Mouse (Mus musculus): ENCODE measurements at regions not wholly inside any gene's neighbourhood (a gene's known extent, or its start where the extent isn't known, plus 50 kb on each side); places are given as distances from the start of the nearest gene placed in this dataset.

- Histone ChIP-seq H3K36me3 (replicated peaks) (no peaks in the 10 kb centered on the region), H3K4me3 (ENCODE audit: low read depth, low read length) (no peak overlapping the region), H3K9me3 (replicated peaks) (no peaks in the 10 kb centered on the region), H3K4me1 (ENCODE audit: insufficient read depth, low read depth, low read length) (peaks cover 4% of the 10 kb centered on the region; the same call in 1 of the 2 replicates), H3K27me3 (ENCODE audit: insufficient read depth, low read length) (no peaks in the 10 kb centered on the region; the same call in 1 of the 2 replicates)
- no peak for TF ChIP-seq GATA2 (IDR thresholded peaks at IDR 0.05; ENCODE audit: borderline replicate concordance, low read depth, low read length)
- no peak for TF ChIP-seq GATA1 (IDR thresholded peaks at IDR 0.05; ENCODE audit: borderline replicate concordance, low read length)
- TF ChIP-seq TAL1 (conservative IDR thresholded peaks at IDR 0.05; ENCODE audit: low read depth, low read length) = no peak
- no peak for TF ChIP-seq POLR2AphosphoS5 (IDR thresholded peaks at IDR 0.05; ENCODE audit: insufficient replicate concordance, low read depth, low read length)
- TF ChIP-seq CTCF (IDR thresholded peaks at IDR 0.05; ENCODE audit: low read depth, low read length) = no peak
- ATAC-seq (ENCODE audit: extremely low read depth, insufficient number of reproducible peaks, low FRiP score, poor library complexity, severe bottlenecking) (peak; percentile 24; the same call in 1 of the 2 replicates), DNase-seq (ENCODE audit: low spot score) (no peak)
Observed at GRCm38 (mm10) chr1:91664622-91665021, 124.3 kb downstream of the Asb1 start.

- H3K4me3 ChIP-seq (ENCODE audit: low read depth, low read length) = no peak overlapping the region
- no peak for DNase-seq (ENCODE audit: low spot score)
- no peaks in the 10 kb centered on the region for H3K9me3 ChIP-seq (replicated peaks)
- H3K27me3 ChIP-seq (ENCODE audit: insufficient read depth, low read length) = peaks cover 3% of the 10 kb centered on the region; the same call in 1 of the 2 replicates
- peaks cover 4% of the 10 kb centered on the region; the same call in 1 of the 2 replicates for H3K4me1 ChIP-seq (ENCODE audit: insufficient read depth, low read depth, low read length)
- TF ChIP-seq CTCF (IDR thresholded peaks at IDR 0.05; ENCODE audit: low read depth, low read length) = no peak
- no peak for TF ChIP-seq GATA1 (IDR thresholded peaks at IDR 0.05; ENCODE audit: borderline replicate concordance, low read length)
- no peak for TF ChIP-seq TAL1 (conservative IDR thresholded peaks at IDR 0.05; ENCODE audit: low read depth, low read length)
- no peak for TF ChIP-seq POLR2AphosphoS5 (IDR thresholded peaks at IDR 0.05; ENCODE audit: insufficient replicate concordance, low read depth, low read length)
- TF ChIP-seq GATA2 (IDR thresholded peaks at IDR 0.05; ENCODE audit: borderline replicate concordance, low read depth, low read length) = no peak
- no peaks in the 10 kb centered on the region for H3K36me3 ChIP-seq (replicated peaks)
- no peak for ATAC-seq (ENCODE audit: extremely low read depth, insufficient number of reproducible peaks, low FRiP score, poor library complexity, severe bottlenecking)
Observed at GRCm38 (mm10) chr1:91668530-91668929, 128.2 kb downstream of the Asb1 start.

GRCm38 (mm10) chr1:91670980-91671379 is 130.3 kb upstream of the Twist2 start:
- H3K36me3 ChIP-seq (replicated peaks) = no peaks in the 10 kb centered on the region
- H3K4me1 ChIP-seq (ENCODE audit: insufficient read depth, low read depth, low read length) = no peaks in the 10 kb centered on the region
- no peak for TF ChIP-seq GATA1 (IDR thresholded peaks at IDR 0.05; ENCODE audit: borderline replicate concordance, low read length)
- no peak for TF ChIP-seq POLR2AphosphoS5 (IDR thresholded peaks at IDR 0.05; ENCODE audit: insufficient replicate concordance, low read depth, low read length)
- TF ChIP-seq GATA2 (IDR thresholded peaks at IDR 0.05; ENCODE audit: borderline replicate concordance, low read depth, low read length) = no peak
- no peak for TF ChIP-seq TAL1 (conservative IDR thresholded peaks at IDR 0.05; ENCODE audit: low read depth, low read length)
- ATAC-seq (ENCODE audit: extremely low read depth, insufficient number of reproducible peaks, low FRiP score, poor library complexity, severe bottlenecking) (no peak), DNase-seq (ENCODE audit: low spot score) (no peak)
- H3K9me3 ChIP-seq (replicated peaks) = no peaks in the 10 kb centered on the region
- peaks cover 3% of the 10 kb centered on the region; the same call in 1 of the 2 replicates for H3K27me3 ChIP-seq (ENCODE audit: insufficient read depth, low read length)
- no peak overlapping the region for H3K4me3 ChIP-seq (ENCODE audit: low read depth, low read length)

GRCm38 (mm10) chr1:91674082-91674655 is 127.1 kb upstream of the Twist2 start:
- no peak overlapping the region for H3K4me3 ChIP-seq (ENCODE audit: low read depth, low read length)
- ATAC-seq (ENCODE audit: extremely low read depth, insufficient number of reproducible peaks, low FRiP score, poor library complexity, severe bottlenecking) = no peak
- H3K9me3 ChIP-seq (replicated peaks) = no peaks in the 10 kb centered on the region
- no peaks in the 10 kb centered on the region for H3K36me3 ChIP-seq (replicated peaks)
- peaks cover 7% of the 10 kb centered on the region for H3K4me1 ChIP-seq (ENCODE audit: insufficient read depth, low read depth, low read length)
- TF ChIP-seq CTCF (IDR thresholded peaks at IDR 0.05; ENCODE audit: low read depth, low read length) (no peak), TAL1 (conservative IDR thresholded peaks at IDR 0.05; ENCODE audit: low read depth, low read length) (no peak), GATA1 (IDR thresholded peaks at IDR 0.05; ENCODE audit: borderline replicate concordance, low read length) (no peak), POLR2AphosphoS5 (IDR thresholded peaks at IDR 0.05; ENCODE audit: insufficient replicate concordance, low read depth, low read length) (no peak), GATA2 (IDR thresholded peaks at IDR 0.05; ENCODE audit: borderline replicate concordance, low read depth, low read length) (no peak)
- no peak for DNase-seq (ENCODE audit: low spot score)
- H3K27me3 ChIP-seq (ENCODE audit: insufficient read depth, low read length) = peaks cover 4% of the 10 kb centered on the region; the same call in 1 of the 2 replicates

GRCm38 (mm10) chr1:91677062-91677461 is 124.2 kb upstream of the Twist2 start:
- H3K9me3 ChIP-seq (replicated peaks) = no peaks in the 10 kb centered on the region
- no peaks in the 10 kb centered on the region for H3K36me3 ChIP-seq (replicated peaks)
- no peak for ATAC-seq (ENCODE audit: extremely low read depth, insufficient number of reproducible peaks, low FRiP score, poor library complexity, severe bottlenecking)

GRCm38 (mm10) chr1:91678789-91679188 is 122.5 kb upstream of the Twist2 start:
- DNase-seq (ENCODE audit: low spot score) (no peak), ATAC-seq (ENCODE audit: extremely low read depth, insufficient number of reproducible peaks, low FRiP score, poor library complexity, severe bottlenecking) (peak; percentile 81)
- Histone ChIP-seq H3K4me1 (ENCODE audit: insufficient read depth, low read depth, low read length) (peaks cover 10% of the 10 kb centered on the region), H3K4me3 (ENCODE audit: low read depth, low read length) (no peak overlapping the region), H3K27me3 (ENCODE audit: insufficient read depth, low read length) (peaks cover 3% of the 10 kb centered on the region; the same call in 1 of the 2 replicates), H3K9me3 (replicated peaks) (no peaks in the 10 kb centered on the region; the same call in 1 of the 2 replicates), H3K36me3 (replicated peaks) (no peaks in the 10 kb centered on the region)
- TF ChIP-seq CTCF (IDR thresholded peaks at IDR 0.05; ENCODE audit: low read depth, low read length) (no peak), GATA2 (IDR thresholded peaks at IDR 0.05; ENCODE audit: borderline replicate concordance, low read depth, low read length) (no peak), TAL1 (conservative IDR thresholded peaks at IDR 0.05; ENCODE audit: low read depth, low read length) (no peak), GATA1 (IDR thresholded peaks at IDR 0.05; ENCODE audit: borderline replicate concordance, low read length) (no peak), POLR2AphosphoS5 (IDR thresholded peaks at IDR 0.05; ENCODE audit: insufficient replicate concordance, low read depth, low read length) (no peak)

More at GRCm38 (mm10) chr1:91677062-91677461, 124.2 kb upstream of the Twist2 start:
- Histone ChIP-seq H3K4me3 (ENCODE audit: low read depth, low read length) (no peak overlapping the region), H3K27me3 (ENCODE audit: insufficient read depth, low read length) (peaks cover 3% of the 10 kb centered on the region; the same call in 1 of the 2 replicates), H3K4me1 (ENCODE audit: insufficient read depth, low read depth, low read length) (peaks cover 10% of the 10 kb centered on the region)
- TF ChIP-seq POLR2AphosphoS5 (IDR thresholded peaks at IDR 0.05; ENCODE audit: insufficient replicate concordance, low read depth, low read length) = no peak
- TF ChIP-seq CTCF (IDR thresholded peaks at IDR 0.05; ENCODE audit: low read depth, low read length) = no peak
- TF ChIP-seq GATA1 (IDR thresholded peaks at IDR 0.05; ENCODE audit: borderline replicate concordance, low read length) = no peak
- TF ChIP-seq GATA2 (IDR thresholded peaks at IDR 0.05; ENCODE audit: borderline replicate concordance, low read depth, low read length) = no peak
- TF ChIP-seq TAL1 (conservative IDR thresholded peaks at IDR 0.05; ENCODE audit: low read depth, low read length) = no peak
- DNase-seq (ENCODE audit: low spot score) = no peak
